Comparison of ENCODE assay signal across 10 mouse cellular contexts in the genomic region with DNA sequence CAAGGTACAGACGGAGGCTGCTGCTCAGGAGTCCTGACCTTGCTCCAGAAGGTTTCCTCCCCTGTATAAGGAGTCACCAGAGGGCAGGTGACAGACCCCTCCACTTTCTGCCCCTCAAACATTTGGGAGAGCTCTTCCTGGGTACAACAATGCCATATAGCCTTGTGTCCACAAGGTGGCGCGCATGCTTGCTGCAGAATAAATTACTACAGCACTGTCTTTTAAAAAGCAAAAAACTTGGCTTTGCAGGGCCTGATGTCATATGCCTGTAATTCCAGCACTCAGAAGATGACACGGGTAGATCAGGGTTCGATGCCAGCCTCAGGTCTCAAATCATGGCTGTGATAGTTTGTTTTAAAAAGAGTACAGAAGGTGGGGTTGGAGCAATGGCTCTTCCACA. TPM values are rescaled to one million over a fixed set of nuclear protein-coding genes. Genes with fewer than 3 reads are reported as not detected.
DNase-seq lines count a peak whose midpoint lies in the region; ATAC-seq and TF ChIP-seq lines count a peak whose summit lies in the region.
"Had no signal": no experiment of that assay in that cellular context is flagged by ENCODE, and none has a peak within 500 bp of the region (broad histone marks: within the 10 kb centered on the region; RNA-seq: fewer than 3 reads in every experiment).

No protein-coding gene starts in this region.

- no peak overlapping the region for H3K9ac ChIP-seq in forebrain, embryonic 11.5 days (ENCODE audit: low read length)
- no peak overlapping the region for H3K9ac ChIP-seq in forebrain, embryonic 16.5 days (replicated peaks; ENCODE audit: low read depth, low read length)
- H3K9ac ChIP-seq: liver, embryonic 15.5 days had no signal

- H3K27me3 ChIP-seq in forebrain, embryonic 11.5 days (ENCODE audit: control insufficient read depth, insufficient read depth, low read length): no peaks in the 10 kb centered on the region
- no peaks in the 10 kb centered on the region; the same call in 1 of the 2 replicates for H3K27me3 ChIP-seq in forebrain, embryonic 16.5 days (replicated peaks; ENCODE audit: control insufficient read depth, insufficient read depth, low read length)
- H3K27me3 ChIP-seq in E14TG2a.4 (ENCODE audit: insufficient read depth, low read length): peaks cover 6% of the 10 kb centered on the region
- H3K27me3 ChIP-seq: Patski had no signal

- H3K4me1 ChIP-seq in forebrain, embryonic 11.5 days (replicated peaks; ENCODE audit: control insufficient read depth, insufficient read depth, low read length): peaks cover 10% of the 10 kb centered on the region; the same call in 1 of the 2 replicates
- peaks cover 15% of the 10 kb centered on the region for H3K4me1 ChIP-seq in forebrain, embryonic 16.5 days (replicated peaks; ENCODE audit: control insufficient read depth, insufficient read depth, low read length)
- H3K4me1 ChIP-seq in E14TG2a.4 (replicated peaks; ENCODE audit: low read depth, low read length): peaks cover 45% of the 10 kb centered on the region

- WGBS in forebrain, embryonic 11.5 days: 9% methylated on average over 5 of the region's 5 CpGs
- 7% methylated on average over 5 of the region's 5 CpGs for WGBS in forebrain, embryonic 16.5 days

- H3K4me2 ChIP-seq in forebrain, embryonic 11.5 days (ENCODE audit: low read depth, low read length, severe bottlenecking): no peak overlapping the region
- H3K4me2 ChIP-seq in forebrain, embryonic 16.5 days (ENCODE audit: low read length): no peak overlapping the region
- H3K4me2 ChIP-seq: liver, embryonic 15.5 days had no signal

- peak; percentile 82 for DNase-seq in forebrain, embryonic 11.5 days (ENCODE audit: low spot score)
- DNase-seq in cerebellum, adult 18-20 months: peak; percentile 84 to 88
- peak; percentile 81 for DNase-seq in gastrocnemius, postnatal 14 days
- peak; percentile 67 to 92 for DNase-seq in layer of hippocampus, postnatal 25 days (ENCODE audit: extremely low spot score in 1 of 2, low spot score in 1 of 2)
- DNase-seq in telencephalon, adult 2 months (ENCODE audit: low read depth, low spot score): peak; percentile 71

- no peak overlapping the region for H3K4me3 ChIP-seq in forebrain, embryonic 11.5 days (ENCODE audit: low read depth, low read length)
- H3K4me3 ChIP-seq in forebrain, embryonic 16.5 days (replicated peaks; ENCODE audit: low read length): no peak overlapping the region
- H3K4me3 ChIP-seq in E14TG2a.4 (replicated peaks; ENCODE audit: low read length): no peak overlapping the region
- H3K4me3 ChIP-seq: liver, embryonic 15.5 days had no signal

- TF ChIP-seq CTCF in E14TG2a.4 (conservative IDR thresholded peaks at IDR 0.05; ENCODE audit: low read length): peak; percentile 95

- intact Hi-C loops in gastrocnemius, postnatal 14 days (cut with DNase I; ENCODE audit: low total_unique reads): loop anchor here (2.0 to 10.0 kb wide), 3 partner anchors 64 to 302 kb away; no protein-coding TSS in a partner anchor

- no peak overlapping the region for H3K27ac ChIP-seq in forebrain, embryonic 11.5 days (ENCODE audit: low read depth, low read length)
- H3K27ac ChIP-seq in forebrain, embryonic 16.5 days (ENCODE audit: low read length): no peak overlapping the region
- H3K27ac ChIP-seq: liver, embryonic 15.5 days had no signal

- ATAC-seq in forebrain, embryonic 11.5 days (replicated peaks; ENCODE audit: low FRiP score): no peak
- no peak for ATAC-seq in forebrain, embryonic 16.5 days
- ATAC-seq in monocyte, adult 5-6 weeks (replicated peaks; ENCODE audit: insufficient number of reproducible peaks, low FRiP score, low TSS enrichment, poor library complexity, severe bottlenecking): 0 out of 2 replicates have a peak, but pooled peaks have one; percentile 7
- ATAC-seq: Patski had no signal

- H3K9me3 ChIP-seq in forebrain, embryonic 11.5 days (ENCODE audit: control insufficient read depth, low read length): no peaks in the 10 kb centered on the region
- H3K9me3 ChIP-seq in forebrain, embryonic 16.5 days (ENCODE audit: control insufficient read depth, low read length): no peaks in the 10 kb centered on the region
- H3K9me3 ChIP-seq in E14TG2a.4 (ENCODE audit: low read length): no peaks in the 10 kb centered on the region
- H3K9me3 ChIP-seq: liver, embryonic 15.5 days had no signal

- H3K36me3 ChIP-seq in forebrain, embryonic 11.5 days (ENCODE audit: control insufficient read depth, insufficient read depth, low read length): no peaks in the 10 kb centered on the region
- H3K36me3 ChIP-seq in forebrain, embryonic 16.5 days (ENCODE audit: control insufficient read depth, insufficient read depth): no peaks in the 10 kb centered on the region
- H3K36me3 ChIP-seq in E14TG2a.4 (ENCODE audit: insufficient read depth, low read length): no peaks in the 10 kb centered on the region
- H3K36me3 ChIP-seq: liver, embryonic 15.5 days had no signal

RNA-seq across cellular contexts. Expression of a gene that starts 4.5 kb away (rescaled TPM):
- 12.6 and 13.4 TPM in 2 replicates for polyA plus RNA-seq in forebrain, embryonic 11.5 days (2014; fragmentation: Nextera tagmentation; extraction: Ambion mirVana)
- 15.3 and 16.1 TPM in 2 replicates for polyA plus RNA-seq in forebrain, embryonic 16.5 days (2015; fragmentation: Nextera tagmentation; extraction: Ambion mirVana)
- 1 to 10 TPM; 4.1 to 4.3 TPM for total RNA-seq in gastrocnemius, postnatal 14 days (2021)
- 10 to 100 TPM; 14.1 to 17.0 TPM for total RNA-seq in layer of hippocampus, postnatal 25 days (2021)
- 2.2 to 8.0 TPM (median 3.8 TPM) in 3 replicates for total RNA-seq in monocyte, adult 5-6 weeks (2017)

RNA-seq across cellular contexts. Expression of a gene that starts 57.6 kb away (rescaled TPM):
- polyA plus RNA-seq in forebrain, embryonic 11.5 days (2014; fragmentation: Nextera tagmentation; extraction: Ambion mirVana): 167 and 251 TPM in 2 replicates
- 119 and 147 TPM in 2 replicates for polyA plus RNA-seq in forebrain, embryonic 16.5 days (2015; fragmentation: Nextera tagmentation; extraction: Ambion mirVana)
- 10 to 100 TPM; 18.3 to 24.5 TPM for total RNA-seq in gastrocnemius, postnatal 14 days (2021)
- total RNA-seq in layer of hippocampus, postnatal 25 days (2021): 100 to 1,000 TPM; 121 to 140 TPM
- total RNA-seq in monocyte, adult 5-6 weeks (2017): 289 to 324 TPM (median 310 TPM) in 3 replicates

Comparison
In these comparisons a context has a peak if more than half of its experiments do, and no peak if none do; other contexts are left out.
1. RNA of a gene that starts 57.6 kb away (total RNA-seq): 289 to 324 TPM in monocyte, adult 5-6 weeks and 121 to 140 TPM in layer of hippocampus, postnatal 25 days; 18.3 to 24.5 TPM in gastrocnemius, postnatal 14 days; every median in the first group is over 4 times any median in the second.
2. Peak in every context shown above with its lines, with median percentiles within 50 percentile points of each other: DNase-seq.